Mouse (Mus musculus) bone marrow macrophage, adult 2 months (primary cell): Measurements from ENCODE around the gene Gnas. TPM values are rescaled to one million over a fixed set of nuclear protein-coding genes. Genes with fewer than 3 reads are reported as not detected.

Experiments used
- H3K27ac ChIP-seq: 2 replicates; pipeline ENCODE4 v1.5.1; 2012; ENCODE audit warnings: low read depth, low read length; ENCODE audit not compliant: insufficient read depth
- H3K4me1 ChIP-seq: 2 replicates; pipeline ENCODE4 v1.6.1; 2012; ENCODE audit warnings: low read length; ENCODE audit not compliant: control insufficient read depth, insufficient read depth
- H3K4me3 ChIP-seq: 2 replicates; pipeline ENCODE4 v1.5.1; 2012; ENCODE audit warnings: mild to moderate bottlenecking, low read length, moderate library complexity; ENCODE audit not compliant: insufficient read depth
- CTCF ChIP-seq: IDR thresholded peaks from 2 replicates; pipeline ENCODE4 v1.5.1; 2012; ENCODE audit warnings: low read depth, mild to moderate bottlenecking, low read length, moderate library complexity
- POLR2A ChIP-seq: IDR thresholded peaks from 2 replicates; pipeline ENCODE4 v1.6.1; 2012; ENCODE audit warnings: mild to moderate bottlenecking, low read depth, low read length, borderline replicate concordance
- polyA plus RNA-seq: library from polyadenylated mRNA; stranded (reverse); fragments of >200 nt; gene quantifications from 2 replicates; pipeline ENCODE4 v1.2.4, GENCODE M21; 2012; ENCODE audit not compliant: missing spikeins, insufficient read depth, insufficient read length

The Gnas gene
- polyA plus RNA-seq, 1 experiment = 780 TPM

DNA sequence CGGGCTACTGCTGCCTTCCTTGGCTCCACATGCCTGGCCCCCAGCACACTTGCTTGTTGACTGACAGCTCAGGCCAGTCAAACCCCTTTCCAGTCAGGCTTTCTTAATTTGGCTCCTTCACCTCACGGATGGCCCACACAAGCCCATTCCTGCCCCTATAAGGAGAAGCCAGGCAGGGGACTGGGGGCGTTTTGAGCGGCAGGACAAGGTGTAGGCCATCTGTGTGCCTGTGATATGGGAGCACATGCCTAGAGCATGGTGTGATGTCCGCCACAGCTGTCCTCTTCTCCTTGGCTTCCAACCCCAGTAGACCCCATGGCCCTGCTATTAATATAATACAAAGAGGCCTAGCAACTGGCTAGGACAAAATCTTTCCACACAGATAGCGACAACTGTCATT is 12.7 kb upstream of the Gnas start:
- TF ChIP-seq POLR2A (no peak), CTCF (no peak)
- Histone ChIP-seq H3K4me3 (no peak overlapping the region), H3K27ac (no peak overlapping the region), H3K4me1 (peaks cover 6% of the 10 kb centered on the region; the same call in 1 of the 2 replicates)

DNA sequence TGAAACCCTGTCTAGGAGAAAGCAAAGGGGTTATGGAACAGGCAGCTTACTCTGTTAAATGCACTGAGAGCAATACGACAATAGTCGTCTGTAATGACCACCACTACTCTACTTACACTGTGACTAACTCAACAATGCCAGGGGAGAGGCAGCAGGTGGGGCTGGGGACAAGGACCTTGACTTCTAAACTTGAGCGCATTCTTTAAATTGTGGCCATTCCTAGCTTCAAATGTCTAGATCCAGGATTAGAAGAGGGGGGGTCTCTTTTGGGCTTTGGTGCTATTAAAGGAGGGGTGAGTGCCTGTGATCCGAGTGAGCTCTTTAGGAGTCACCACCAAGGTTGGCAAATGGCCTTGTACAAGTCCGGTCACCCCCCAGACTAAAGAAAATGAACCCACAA is 11.0 kb upstream of the Gnas start:
- no peak overlapping the region for H3K27ac ChIP-seq
- H3K4me1 ChIP-seq = peaks cover 6% of the 10 kb centered on the region; the same call in 1 of the 2 replicates
- TF ChIP-seq CTCF (no peak), POLR2A (no peak)
- H3K4me3 ChIP-seq = no peak overlapping the region

DNA sequence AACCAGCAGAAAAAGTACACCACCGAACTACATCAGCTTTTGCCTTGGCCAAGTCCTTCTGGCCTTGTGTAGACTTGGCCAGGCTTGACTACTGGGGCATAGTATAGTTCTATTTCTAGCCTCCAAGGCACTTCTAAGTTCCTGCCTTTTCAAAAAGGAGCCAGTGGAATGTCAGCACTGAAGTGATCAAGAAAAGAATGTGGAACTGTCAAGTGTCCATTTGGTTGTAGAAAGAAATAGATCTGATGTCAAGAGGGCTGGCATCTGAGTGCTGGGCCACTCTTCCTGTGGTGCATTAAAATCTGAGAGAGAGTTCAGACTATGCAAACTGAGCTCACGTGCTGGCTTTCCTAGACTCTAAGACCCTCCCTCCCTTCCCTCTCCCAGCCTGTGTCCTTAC is 10.2 kb upstream of the Gnas start:
- Histone ChIP-seq H3K4me3 (no peak overlapping the region), H3K27ac (no peak overlapping the region), H3K4me1 (peaks cover 6% of the 10 kb centered on the region; the same call in 1 of the 2 replicates)
- TF ChIP-seq CTCF = no peak
- TF ChIP-seq POLR2A = no peak

DNA sequence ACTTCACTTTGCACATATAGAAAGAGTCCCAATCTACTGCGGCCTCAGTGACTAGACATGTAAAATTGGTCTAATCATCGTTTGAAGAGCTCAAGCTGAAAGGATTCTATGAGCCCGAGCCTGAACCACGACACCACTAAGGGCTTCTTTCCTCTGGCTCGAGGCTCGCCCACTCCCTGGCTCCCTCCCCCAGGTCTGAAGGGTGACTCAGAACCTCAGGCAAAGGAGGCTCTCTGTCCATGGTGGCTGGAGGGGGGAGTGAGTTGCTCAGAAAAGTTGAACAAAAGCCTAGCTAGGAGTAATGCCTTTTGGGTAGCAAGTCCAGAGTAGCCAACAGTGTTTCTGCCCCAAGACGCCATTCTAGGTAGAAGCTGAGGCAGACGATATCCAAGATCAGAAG is 4.3 kb upstream of the Gnas start:
- no peak overlapping the region for H3K27ac ChIP-seq
- TF ChIP-seq CTCF = no peak
- no peak for TF ChIP-seq POLR2A
- peaks cover 6% of the 10 kb centered on the region; the same call in 1 of the 2 replicates for H3K4me1 ChIP-seq
- no peak overlapping the region for H3K4me3 ChIP-seq

DNA sequence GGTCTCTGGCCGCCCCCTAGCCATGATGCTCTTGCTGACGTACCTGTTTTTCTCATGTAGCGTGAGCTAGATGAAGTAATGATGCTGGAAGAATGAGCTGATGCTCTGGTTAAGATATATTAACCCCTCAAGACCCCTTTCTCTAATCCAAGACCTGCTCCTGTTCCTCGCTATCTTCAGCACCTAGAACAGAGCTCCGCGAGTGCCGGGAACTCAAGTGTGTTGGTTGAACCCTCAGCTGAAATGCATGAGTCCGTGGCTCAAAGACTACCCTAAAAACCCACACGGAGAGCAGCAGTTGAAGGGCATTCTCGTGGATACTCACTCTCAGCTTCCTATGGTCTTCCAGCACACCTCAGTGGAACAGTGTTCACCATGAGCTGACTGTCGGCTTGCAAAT is 779 bp upstream of the Gnas start:
- H3K27ac ChIP-seq = no peak overlapping the region
- H3K4me1 ChIP-seq = no peaks in the 10 kb centered on the region
- TF ChIP-seq POLR2A (no peak), CTCF (no peak)
- H3K4me3 ChIP-seq = no peak overlapping the region

DNA sequence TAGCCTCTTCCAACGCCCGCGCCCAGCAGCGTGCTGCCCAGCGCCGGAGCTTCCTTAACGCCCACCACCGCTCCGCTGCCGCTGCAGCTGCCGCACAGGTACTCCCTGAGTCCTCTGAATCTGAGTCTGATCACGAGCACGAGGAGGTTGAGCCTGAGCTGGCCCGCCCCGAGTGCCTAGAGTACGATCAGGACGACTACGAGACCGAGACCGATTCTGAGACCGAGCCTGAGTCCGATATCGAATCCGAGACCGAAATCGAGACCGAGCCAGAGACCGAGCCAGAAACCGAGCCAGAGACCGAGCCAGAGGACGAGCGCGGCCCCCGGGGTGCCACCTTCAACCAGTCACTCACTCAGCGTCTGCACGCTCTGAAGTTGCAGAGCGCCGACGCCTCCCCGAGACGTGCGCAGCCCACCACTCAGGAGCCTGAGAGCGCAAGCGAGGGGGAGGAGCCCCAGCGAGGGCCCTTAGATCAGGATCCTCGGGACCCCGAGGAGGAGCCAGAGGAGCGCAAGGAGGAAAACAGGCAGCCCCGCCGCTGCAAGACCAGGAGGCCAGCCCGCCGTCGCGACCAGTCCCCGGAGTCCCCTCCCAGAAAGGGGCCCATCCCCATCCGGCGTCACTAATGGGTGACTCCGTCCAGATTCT is 812 bp downstream of the Gnas start:
- no peak for TF ChIP-seq CTCF
- no peak for TF ChIP-seq POLR2A
- Histone ChIP-seq H3K27ac (no peak overlapping the region), H3K4me3 (no peak overlapping the region), H3K4me1 (no peaks in the 10 kb centered on the region)

DNA sequence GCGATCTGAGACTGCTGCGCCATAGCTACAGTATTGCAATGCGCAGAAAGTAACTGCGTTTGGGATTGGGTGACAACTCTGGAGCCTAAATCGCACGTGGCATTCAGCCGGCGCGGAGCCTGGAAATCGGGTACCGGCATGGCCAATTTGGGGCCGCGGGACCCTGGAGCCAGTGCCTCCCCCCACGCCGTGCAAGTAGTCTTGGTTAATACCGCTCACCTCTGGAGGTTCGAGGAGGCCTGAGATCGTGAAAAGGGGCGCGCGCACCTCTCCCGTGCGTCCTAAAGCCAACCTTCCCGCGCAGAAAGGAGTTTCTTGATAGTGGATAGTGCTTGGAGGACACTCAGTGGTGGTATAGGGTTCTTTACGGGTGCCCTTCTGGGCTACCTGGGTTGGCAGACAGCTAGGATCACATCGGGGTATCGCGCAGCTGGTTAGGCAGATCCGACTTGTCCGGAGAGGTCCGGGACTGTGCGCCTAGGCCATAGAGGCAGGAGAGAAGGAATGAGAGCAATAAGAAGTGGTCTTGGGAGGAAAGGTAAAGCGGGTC is 1.9 kb downstream of the Gnas start:
- TF ChIP-seq CTCF (no peak), POLR2A (no peak)
- no peak overlapping the region for H3K4me3 ChIP-seq
- H3K4me1 ChIP-seq = no peaks in the 10 kb centered on the region
- H3K27ac ChIP-seq = no peak overlapping the region

DNA sequence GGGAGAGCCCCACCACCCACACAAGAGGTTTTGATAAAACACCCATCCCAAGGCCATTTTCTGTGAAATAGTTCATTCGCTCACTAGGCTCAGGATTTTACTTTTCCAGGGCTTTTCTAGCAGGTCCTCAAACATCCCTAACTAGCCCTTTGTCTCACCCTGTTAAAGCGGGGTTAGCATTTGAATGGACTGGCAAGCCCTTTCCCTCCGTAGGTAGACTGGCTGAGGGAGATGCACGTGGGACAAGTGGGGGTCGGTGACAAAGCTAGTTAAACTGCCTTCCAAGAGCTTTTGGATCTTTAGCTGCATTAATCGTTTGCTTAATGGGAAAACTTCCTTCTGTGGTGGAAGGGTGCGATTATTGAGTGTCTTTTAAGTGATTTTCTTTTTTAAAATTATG is 3.8 kb downstream of the Gnas start:
- Histone ChIP-seq H3K4me3 (no peak overlapping the region), H3K27ac (no peak overlapping the region), H3K4me1 (no peaks in the 10 kb centered on the region)
- TF ChIP-seq POLR2A (no peak), CTCF (no peak)

DNA sequence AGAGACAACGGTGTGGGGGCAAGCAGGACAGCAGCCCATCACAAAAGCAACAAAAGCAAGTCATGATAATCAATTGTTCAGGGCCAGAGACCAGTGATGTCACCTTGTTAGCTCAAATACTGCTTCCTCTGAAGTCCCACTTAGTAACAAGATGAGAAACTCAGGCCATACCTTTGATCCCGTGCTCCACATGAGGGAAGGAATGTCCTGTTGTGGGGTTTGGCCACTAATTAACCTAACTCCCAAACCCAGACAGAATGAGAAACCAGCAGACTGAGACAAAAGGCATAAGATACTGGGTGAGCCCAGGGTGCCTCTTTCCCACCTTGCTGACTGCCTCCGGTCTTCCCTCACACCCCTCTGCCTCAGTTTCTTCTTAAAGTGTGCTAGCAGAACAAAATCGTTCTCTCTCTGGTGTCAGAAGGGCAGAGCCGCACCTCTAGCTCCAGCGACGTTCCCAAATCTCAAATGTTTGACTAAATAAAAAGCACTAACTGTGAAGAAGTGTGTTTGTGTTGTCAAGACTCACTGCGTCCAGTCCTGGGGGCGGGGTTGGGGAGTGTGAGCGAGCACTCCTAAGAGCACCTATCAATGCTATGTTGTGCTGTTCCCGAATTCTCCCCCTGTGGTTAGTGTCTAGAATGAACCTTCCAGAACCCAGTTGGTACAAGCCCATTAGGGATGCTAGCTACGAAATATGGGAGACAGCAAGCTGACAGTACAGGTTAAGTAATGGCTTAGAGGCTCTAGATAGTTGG is 4.7 kb downstream of the Gnas start:
- H3K4me3 ChIP-seq = no peak overlapping the region
- TF ChIP-seq CTCF = no peak
- no peak for TF ChIP-seq POLR2A
- H3K4me1 ChIP-seq = no peaks in the 10 kb centered on the region
- H3K27ac ChIP-seq = no peak overlapping the region

DNA sequence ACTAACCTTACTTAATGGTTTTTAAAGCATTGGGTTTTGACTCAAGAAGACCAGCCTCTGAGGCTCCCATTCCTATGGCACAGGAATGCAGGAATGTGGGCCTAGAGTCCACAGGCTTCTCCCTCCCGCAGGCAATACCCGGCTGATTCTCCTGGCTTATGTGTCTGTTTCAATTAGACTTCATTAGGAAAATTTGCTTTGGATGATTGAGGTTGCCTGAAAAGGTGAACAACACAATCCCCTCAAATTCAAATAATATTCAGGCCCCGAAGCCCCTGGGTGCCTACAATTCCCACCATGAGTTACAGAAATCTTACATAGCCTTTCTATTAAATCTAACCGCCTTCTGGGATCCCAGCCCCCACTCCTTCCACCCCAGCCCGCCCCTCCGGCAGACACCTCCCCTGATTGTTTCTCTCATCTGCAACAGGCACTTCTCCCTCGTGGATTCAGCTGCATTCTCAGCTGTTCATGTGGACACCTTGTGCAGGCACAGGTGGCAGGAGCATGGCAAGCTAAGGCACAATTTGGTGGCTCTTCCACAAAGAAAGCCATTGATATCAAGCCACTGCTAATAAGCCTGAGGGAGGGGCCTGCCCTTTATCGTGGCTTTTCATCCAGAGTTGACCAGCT is 7.0 kb downstream of the Gnas start:
- TF ChIP-seq POLR2A (no peak), CTCF (no peak)

More for the DNA sequence above, 7.0 kb downstream of the Gnas start:
- no peak overlapping the region for H3K4me3 ChIP-seq
- no peaks in the 10 kb centered on the region for H3K4me1 ChIP-seq
- no peak overlapping the region for H3K27ac ChIP-seq
